Mouse (Mus musculus): ENCODE measurements around the gene Ltbp3. TPM values are rescaled to one million over a fixed set of nuclear protein-coding genes. Genes with fewer than 3 reads are reported as not detected.
A peak's percentile ranks its signal among the peaks of the same experiment; 100 is the strongest.

Ltbp3 gene
- polyA plus RNA-seq, 1 experiment from 2014 or later: 24.7 TPM

- Histone ChIP-seq H3K27ac (replicated peaks) (no peak overlapping the region), H3K36me3 (peaks cover 99% of the 10 kb centered on the region), H3K4me2 (no peak overlapping the region), H3K9me3 (no peaks in the 10 kb centered on the region), H3K27me3 (replicated peaks) (no peaks in the 10 kb centered on the region), H3K4me1 (peaks cover 30% of the 10 kb centered on the region), H3K9ac (no peak overlapping the region), H3K4me3 (no peak overlapping the region)
- no peak for ATAC-seq (ENCODE audit: extremely low read depth, insufficient number of reproducible peaks, low FRiP score, low TSS enrichment)
- WGBS: 26% methylated on average over 3 of the region's 3 CpGs
These were observed 29.5 kb upstream of the Ltbp3 start for GRCm38 (mm10) chr19:5711218-5711617.

GRCm38 (mm10) chr19:5711907-5712460 lies 28.7 kb upstream of the Ltbp3 start:
- peaks cover 37% of the 10 kb centered on the region for H3K4me1 ChIP-seq
- H3K4me2 ChIP-seq: no peak overlapping the region
- 93% methylated on average over 14 of the region's 14 CpGs for WGBS
- no peak overlapping the region for H3K4me3 ChIP-seq
- no peak overlapping the region for H3K27ac ChIP-seq (replicated peaks)
- no peak overlapping the region for H3K9ac ChIP-seq
- no peaks in the 10 kb centered on the region for H3K9me3 ChIP-seq
- peaks cover 99% of the 10 kb centered on the region for H3K36me3 ChIP-seq
- no peak for ATAC-seq (ENCODE audit: extremely low read depth, insufficient number of reproducible peaks, low FRiP score, low TSS enrichment)
- no peaks in the 10 kb centered on the region for H3K27me3 ChIP-seq (replicated peaks)

GRCm38 (mm10) chr19:5713255-5713654 lies 27.4 kb upstream of the Ltbp3 start:
- H3K4me1 ChIP-seq: peaks cover 45% of the 10 kb centered on the region
- H3K27me3 ChIP-seq (replicated peaks): no peaks in the 10 kb centered on the region
- peak overlapping the region; percentile 48 for H3K27ac ChIP-seq (replicated peaks)
- H3K36me3 ChIP-seq: peaks cover 99% of the 10 kb centered on the region
- peak overlapping the region; percentile 53 for H3K9ac ChIP-seq
- no peaks in the 10 kb centered on the region for H3K9me3 ChIP-seq
- no peak for ATAC-seq (ENCODE audit: extremely low read depth, insufficient number of reproducible peaks, low FRiP score, low TSS enrichment)
- peak overlapping the region; percentile 17; the same call in 1 of the 2 replicates for H3K4me3 ChIP-seq
- 62% methylated on average over 5 of the region's 5 CpGs for WGBS
- H3K4me2 ChIP-seq: peak overlapping the region; percentile 41

- 19% methylated on average over 2 of the region's 2 CpGs for WGBS
- H3K27me3 ChIP-seq (replicated peaks): no peaks in the 10 kb centered on the region
- no peaks in the 10 kb centered on the region for H3K9me3 ChIP-seq
- peak overlapping the region; percentile 48 for H3K27ac ChIP-seq (replicated peaks)
- peaks cover 99% of the 10 kb centered on the region for H3K36me3 ChIP-seq
- peak overlapping the region; percentile 17; the same call in 1 of the 2 replicates for H3K4me3 ChIP-seq
- H3K9ac ChIP-seq: peak overlapping the region; percentile 53
- peak overlapping the region; percentile 41 for H3K4me2 ChIP-seq
- no peak for ATAC-seq (ENCODE audit: extremely low read depth, insufficient number of reproducible peaks, low FRiP score, low TSS enrichment)
- peaks cover 45% of the 10 kb centered on the region for H3K4me1 ChIP-seq
These were observed 27.0 kb upstream of the Ltbp3 start for GRCm38 (mm10) chr19:5713730-5714129.

DNA sequence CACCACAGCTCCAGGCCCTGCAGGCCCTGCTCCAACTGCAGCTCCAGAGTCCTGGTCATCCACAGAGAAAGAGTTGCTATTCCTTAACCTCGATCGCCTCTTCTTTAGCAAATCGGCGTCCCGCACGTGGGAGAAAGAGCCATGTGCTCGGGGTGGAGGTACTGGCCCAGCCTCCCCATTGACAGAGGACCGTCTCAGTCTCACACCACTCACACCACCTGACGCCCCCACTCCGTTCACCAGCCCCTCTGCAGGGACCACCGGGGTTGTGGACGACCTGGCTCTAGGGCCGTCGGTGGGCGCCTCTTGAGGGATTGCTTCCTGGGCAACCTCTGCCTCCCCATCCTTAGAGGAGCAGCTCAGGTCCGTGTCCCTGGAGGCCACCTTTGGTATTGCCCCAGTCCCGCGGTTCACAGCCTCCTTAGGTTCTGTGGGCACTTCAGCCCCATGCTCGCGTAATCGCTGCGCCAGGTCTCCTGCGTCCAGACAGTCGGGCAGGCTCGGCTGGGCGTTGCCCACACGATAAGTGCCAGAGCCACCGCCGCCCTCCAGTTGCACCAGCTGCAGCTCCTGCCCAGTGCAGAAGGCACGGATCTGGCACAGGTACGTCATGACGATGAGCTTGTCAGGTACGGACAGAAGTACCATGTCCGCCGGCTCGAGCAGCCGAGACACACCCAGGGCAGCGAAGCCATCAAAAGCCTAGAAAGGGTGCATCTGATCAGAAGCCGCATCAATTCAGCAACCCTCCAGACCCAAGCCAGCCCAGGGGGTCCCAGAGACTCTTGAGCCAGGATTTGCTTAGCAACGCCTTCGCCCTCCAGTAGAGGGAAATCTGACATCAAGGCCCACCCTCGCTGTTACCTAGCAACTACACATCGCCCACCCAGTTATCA lies 24.7 kb upstream of the Ltbp3 start:
- H3K4me1 ChIP-seq: peaks cover 45% of the 10 kb centered on the region
- 46% methylated on average over 43 of the region's 43 CpGs for WGBS
- no peak overlapping the region for H3K27ac ChIP-seq (replicated peaks)
- no peaks in the 10 kb centered on the region for H3K27me3 ChIP-seq (replicated peaks)
- H3K4me3 ChIP-seq: no peak overlapping the region
- H3K9ac ChIP-seq: peak overlapping the region; percentile 53
- peaks cover 100% of the 10 kb centered on the region for H3K36me3 ChIP-seq
- H3K4me2 ChIP-seq: peak overlapping the region; percentile 2; the same call in 1 of the 2 replicates
- ATAC-seq (ENCODE audit: extremely low read depth, insufficient number of reproducible peaks, low FRiP score, low TSS enrichment): no peak
- H3K9me3 ChIP-seq: no peaks in the 10 kb centered on the region

- Histone ChIP-seq H3K4me2 (no peak overlapping the region), H3K4me3 (no peak overlapping the region), H3K36me3 (peaks cover 100% of the 10 kb centered on the region), H3K4me1 (peaks cover 45% of the 10 kb centered on the region), H3K27me3 (replicated peaks) (no peaks in the 10 kb centered on the region), H3K9me3 (no peaks in the 10 kb centered on the region), H3K27ac (replicated peaks) (0 out of 2 replicates have a peak overlapping the region, but pooled peaks have one; percentile 15), H3K9ac (peak overlapping the region; percentile 50; the same call in 1 of the 2 replicates)
- 46% methylated on average over 10 of the region's 10 CpGs for WGBS
- ATAC-seq (ENCODE audit: extremely low read depth, insufficient number of reproducible peaks, low FRiP score, low TSS enrichment): no peak
These were observed 23.7 kb upstream of the Ltbp3 start for GRCm38 (mm10) chr19:5716955-5717354.

DNA sequence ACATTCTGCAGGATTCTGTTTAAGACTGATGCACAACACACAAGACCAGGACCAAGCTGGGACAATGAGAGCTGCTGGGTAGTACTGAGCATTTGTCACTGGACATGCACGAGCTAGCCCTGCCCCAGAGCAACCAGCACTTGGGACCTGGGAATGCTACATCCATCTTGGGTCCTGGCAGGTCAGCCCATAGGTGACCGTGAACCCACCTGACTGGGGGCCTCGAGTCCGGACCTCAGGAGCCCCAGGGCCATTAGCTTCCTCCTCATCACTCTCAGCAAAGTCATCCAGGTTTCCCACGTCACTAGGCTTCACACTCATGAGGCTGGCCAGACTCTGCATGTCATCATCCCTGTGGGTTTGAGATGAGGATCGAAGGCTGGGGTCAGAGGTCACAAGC lies 19.5 kb upstream of the Ltbp3 start:
- no peak for ATAC-seq (ENCODE audit: extremely low read depth, insufficient number of reproducible peaks, low FRiP score, low TSS enrichment)
- peaks cover 85% of the 10 kb centered on the region for H3K36me3 ChIP-seq
- WGBS: 88% methylated on average over 6 of the region's 6 CpGs

GRCm38 (mm10) chr19:5722848-5723425 lies 17.8 kb upstream of the Ltbp3 start:
- 0 out of 2 replicates have a peak overlapping the region, but pooled peaks have one; percentile 32 for H3K27ac ChIP-seq (replicated peaks)
- peaks cover 68% of the 10 kb centered on the region for H3K36me3 ChIP-seq
- no peaks in the 10 kb centered on the region for H3K27me3 ChIP-seq (replicated peaks)
- H3K4me1 ChIP-seq: peaks cover 51% of the 10 kb centered on the region
- H3K4me3 ChIP-seq: peak overlapping the region; percentile 96; the same call in 1 of the 2 replicates
- no peaks in the 10 kb centered on the region for H3K9me3 ChIP-seq
- H3K9ac ChIP-seq: peak overlapping the region; percentile 98
- H3K4me2 ChIP-seq: peak overlapping the region; percentile 98
- WGBS: 87% methylated on average over 7 of the region's 7 CpGs
- no peak for ATAC-seq (ENCODE audit: extremely low read depth, insufficient number of reproducible peaks, low FRiP score, low TSS enrichment)

More for the DNA sequence above, 19.5 kb upstream of the Ltbp3 start:
- H3K4me2 ChIP-seq: no peak overlapping the region
- no peaks in the 10 kb centered on the region for H3K27me3 ChIP-seq (replicated peaks)
- H3K9me3 ChIP-seq: no peaks in the 10 kb centered on the region
- no peak overlapping the region for H3K4me3 ChIP-seq
- no peak overlapping the region for H3K9ac ChIP-seq
- no peak overlapping the region for H3K27ac ChIP-seq (replicated peaks)
- H3K4me1 ChIP-seq: peaks cover 50% of the 10 kb centered on the region

DNA sequence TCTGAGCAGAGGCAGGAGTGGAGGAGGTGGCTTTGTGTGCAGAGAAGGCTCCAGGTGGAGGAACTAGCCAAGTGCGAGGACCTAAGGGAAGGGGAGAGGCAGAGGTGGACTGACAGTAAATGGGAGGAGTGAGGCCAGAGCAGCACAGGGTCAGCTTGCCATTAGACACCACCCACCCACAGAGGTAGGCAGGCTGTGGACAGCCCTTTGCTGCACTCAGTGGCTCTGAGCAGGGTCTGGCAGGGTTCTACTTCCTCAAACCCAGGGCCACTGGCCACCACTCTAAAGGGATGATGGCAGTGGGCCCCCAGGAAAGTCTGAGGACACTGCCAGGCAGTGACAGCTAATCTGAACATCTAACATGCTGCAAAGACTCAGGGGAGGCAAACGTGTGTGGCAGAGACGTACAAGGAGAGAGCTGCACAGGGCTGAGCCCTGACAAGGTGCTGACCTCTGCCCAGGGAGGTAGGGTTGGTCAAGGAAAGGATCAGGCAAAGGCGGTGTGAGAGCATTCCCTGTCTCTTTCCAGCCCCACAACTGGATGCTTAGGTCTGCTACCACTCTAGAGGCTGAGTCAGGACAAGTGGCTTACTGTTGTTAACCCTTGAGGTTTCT lies 16.7 kb upstream of the Ltbp3 start:
- Histone ChIP-seq H3K4me3 (peak overlapping the region; percentile 96), H3K4me2 (peak overlapping the region; percentile 98), H3K4me1 (peaks cover 62% of the 10 kb centered on the region), H3K9ac (peak overlapping the region; percentile 98), H3K36me3 (peaks cover 57% of the 10 kb centered on the region), H3K27me3 (replicated peaks) (no peaks in the 10 kb centered on the region), H3K9me3 (no peaks in the 10 kb centered on the region), H3K27ac (replicated peaks) (peak overlapping the region; percentile 98)
- 31% methylated on average over 4 of the region's 4 CpGs for WGBS
- no peak for ATAC-seq (ENCODE audit: extremely low read depth, insufficient number of reproducible peaks, low FRiP score, low TSS enrichment)

DNA sequence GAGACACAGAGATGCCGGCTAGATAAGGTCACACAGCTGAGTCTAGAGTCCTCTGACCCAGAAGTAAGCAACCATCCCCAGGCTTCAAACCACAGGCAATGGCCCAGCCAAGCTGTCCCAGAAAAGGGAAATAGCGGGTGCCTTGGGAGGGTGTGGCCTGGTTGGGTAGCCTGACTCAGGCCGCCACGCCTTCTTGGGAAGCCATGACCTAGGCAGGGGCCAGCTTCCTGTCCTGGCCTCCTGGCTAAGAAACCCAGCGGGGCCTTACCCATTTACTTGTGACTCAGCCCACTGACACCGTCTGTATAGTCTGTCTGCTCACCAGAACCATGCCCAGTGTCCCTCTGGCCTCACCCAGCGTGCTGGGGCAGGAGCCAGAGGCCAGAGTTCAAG lies 16.2 kb upstream of the Ltbp3 start:
- Histone ChIP-seq H3K9ac (peak overlapping the region; percentile 98), H3K36me3 (peaks cover 52% of the 10 kb centered on the region), H3K27me3 (replicated peaks) (no peaks in the 10 kb centered on the region), H3K27ac (replicated peaks) (peak overlapping the region; percentile 98), H3K4me1 (peaks cover 63% of the 10 kb centered on the region), H3K9me3 (no peaks in the 10 kb centered on the region), H3K4me2 (peak overlapping the region; percentile 98), H3K4me3 (peak overlapping the region; percentile 96)
- 22% methylated on average over 7 of the region's 7 CpGs for WGBS
- ATAC-seq (ENCODE audit: extremely low read depth, insufficient number of reproducible peaks, low FRiP score, low TSS enrichment): peak; percentile 50
